Mouse (Mus musculus): ENCODE data around the gene Pafah1b1. TPM values are rescaled to one million over a fixed set of nuclear protein-coding genes. Genes with fewer than 3 reads are reported as not detected.

Gene Pafah1b1
- polyA plus RNA-seq, 1 experiment from 2014 or later, result 47.9 TPM

DNA sequence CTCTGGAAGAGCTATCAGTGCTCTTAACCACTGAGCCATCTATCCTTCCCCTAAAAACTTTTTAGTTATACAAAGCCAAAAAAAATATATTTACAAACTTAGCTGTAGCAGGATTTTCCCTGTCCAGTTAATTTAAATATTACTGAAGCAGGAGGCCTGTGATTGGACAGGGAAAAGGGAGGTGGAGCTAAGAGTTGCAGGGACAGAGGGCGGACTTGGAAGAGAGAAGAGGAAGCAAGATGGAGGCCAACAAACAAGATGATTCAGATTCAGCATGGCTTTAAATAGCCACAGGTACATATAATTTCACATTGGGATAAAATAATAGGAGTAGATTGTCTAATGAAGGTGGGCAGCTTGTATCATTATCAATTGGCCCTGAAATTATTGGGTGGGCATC, 13.8 kb downstream of the Pafah1b1 start:
- no peak overlapping the region for H3K4me3 ChIP-seq
- no peaks in the 10 kb centered on the region for H3K9me3 ChIP-seq
- no peak overlapping the region for H3K9ac ChIP-seq
- H3K4me1 ChIP-seq, result peaks cover 7% of the 10 kb centered on the region; the same call in 1 of the 2 replicates
- no peak overlapping the region for H3K4me2 ChIP-seq
- 97% methylated on average over 1 of the region's 1 CpGs for WGBS
- no peaks in the 10 kb centered on the region for H3K36me3 ChIP-seq (replicated peaks)
- no peak overlapping the region for H3K27ac ChIP-seq
- H3K27me3 ChIP-seq (replicated peaks), result no peaks in the 10 kb centered on the region
- no peak for ATAC-seq (replicated peaks)

DNA sequence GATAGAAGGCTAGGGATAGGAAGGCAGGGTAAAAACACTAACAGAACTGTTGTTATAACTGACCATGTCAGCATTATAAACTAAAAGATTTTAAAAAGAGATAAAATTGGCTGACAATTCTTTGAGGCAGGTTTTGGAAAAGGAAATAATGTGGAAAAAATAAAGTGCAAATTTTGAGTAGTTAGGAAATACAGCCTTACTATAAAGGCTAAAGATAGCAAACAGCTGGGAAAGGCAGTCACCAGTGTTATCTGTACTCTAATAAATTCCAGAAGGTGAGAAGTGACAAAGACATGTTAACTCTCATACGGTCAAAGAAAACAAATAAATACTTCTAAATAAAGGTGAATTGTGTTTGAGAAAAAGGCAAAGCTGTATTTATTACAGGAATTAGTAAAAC, 15.7 kb downstream of the Pafah1b1 start:
- Histone ChIP-seq H3K4me1 (peaks cover 7% of the 10 kb centered on the region; the same call in 1 of the 2 replicates), H3K27me3 (replicated peaks) (no peaks in the 10 kb centered on the region), H3K4me3 (no peak overlapping the region), H3K9me3 (no peaks in the 10 kb centered on the region), H3K9ac (no peak overlapping the region), H3K27ac (no peak overlapping the region), H3K36me3 (replicated peaks) (no peaks in the 10 kb centered on the region), H3K4me2 (no peak overlapping the region)
- no peak for ATAC-seq (replicated peaks)
- 81% methylated on average over 1 of the region's 1 CpGs for WGBS

DNA sequence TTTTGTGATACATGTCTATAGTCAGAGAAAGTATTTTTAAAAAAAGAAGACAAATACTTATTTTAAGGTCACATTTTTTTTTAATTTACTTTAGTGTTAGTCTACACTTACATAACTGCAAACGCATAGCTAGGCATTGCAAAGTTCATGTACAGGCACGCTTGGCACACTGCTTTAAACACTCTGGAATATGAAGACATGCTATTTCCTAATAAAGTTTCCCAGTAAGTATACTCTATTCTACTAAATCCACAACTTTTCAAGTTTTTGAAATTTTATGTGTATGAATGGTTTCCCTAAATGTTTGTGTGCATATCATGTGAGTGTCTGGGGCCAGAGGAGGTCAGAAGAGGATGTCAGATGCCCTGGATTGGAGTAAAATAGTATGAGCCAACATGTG, 20.4 kb downstream of the Pafah1b1 start:
- no peak overlapping the region for H3K4me2 ChIP-seq
- no peak for ATAC-seq (replicated peaks)

DNA sequence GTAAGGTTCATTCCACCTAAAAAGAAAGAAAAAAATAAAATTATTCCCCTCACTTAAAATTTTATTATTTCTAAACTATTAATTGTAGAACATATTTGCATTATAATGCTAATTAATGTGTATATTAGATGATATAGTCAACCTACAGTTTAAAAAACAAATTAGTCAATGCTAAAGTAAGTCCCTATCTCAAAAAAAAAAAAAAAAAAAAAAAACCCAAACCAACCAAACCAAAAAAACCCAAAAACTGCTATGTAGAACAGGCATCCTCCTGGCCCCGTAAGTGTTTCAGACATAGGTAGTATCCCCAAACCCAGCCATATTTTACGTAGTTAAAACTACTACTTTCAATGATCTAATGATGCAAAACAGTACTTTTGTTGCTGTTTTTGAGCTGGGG, 25.0 kb downstream of the Pafah1b1 start:
- no peaks in the 10 kb centered on the region for H3K4me1 ChIP-seq
- no peaks in the 10 kb centered on the region for H3K9me3 ChIP-seq
- no peak for ATAC-seq (replicated peaks)
- no peaks in the 10 kb centered on the region for H3K27me3 ChIP-seq (replicated peaks)
- H3K4me3 ChIP-seq, result no peak overlapping the region
- no peak overlapping the region for H3K9ac ChIP-seq
- H3K36me3 ChIP-seq (replicated peaks), result peaks cover 7% of the 10 kb centered on the region; the same call in 1 of the 2 replicates
- H3K4me2 ChIP-seq, result no peak overlapping the region
- H3K27ac ChIP-seq, result no peak overlapping the region
- 100% methylated on average over 2 of the region's 2 CpGs for WGBS

More for the DNA sequence above, 20.4 kb downstream of the Pafah1b1 start:
- Histone ChIP-seq H3K36me3 (replicated peaks) (no peaks in the 10 kb centered on the region), H3K27ac (no peak overlapping the region), H3K9ac (no peak overlapping the region), H3K9me3 (no peaks in the 10 kb centered on the region), H3K4me3 (no peak overlapping the region), H3K4me1 (no peaks in the 10 kb centered on the region), H3K27me3 (replicated peaks) (no peaks in the 10 kb centered on the region)
- 98% methylated on average over 2 of the region's 2 CpGs for WGBS

DNA sequence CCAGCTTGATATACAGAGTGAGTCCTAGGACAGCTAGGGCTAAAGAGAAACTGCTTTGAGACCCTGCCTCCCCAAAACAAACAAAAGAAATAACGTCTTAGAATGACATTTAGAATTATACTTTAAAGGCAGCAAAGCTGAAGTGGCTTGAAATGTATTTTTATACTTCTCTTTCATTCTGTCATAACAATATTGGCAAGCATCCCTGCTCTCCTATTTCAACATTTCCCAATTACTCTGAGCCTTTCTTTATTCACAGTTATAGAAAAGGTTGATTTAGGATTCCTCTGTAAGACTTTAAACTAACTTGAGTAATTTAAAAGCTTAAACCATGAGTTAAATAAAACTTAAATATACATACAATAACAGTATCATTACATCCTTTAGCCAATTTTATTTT, 32.3 kb downstream of the Pafah1b1 start:
- 74% methylated on average over 1 of the region's 1 CpGs for WGBS
- Histone ChIP-seq H3K27me3 (replicated peaks) (no peaks in the 10 kb centered on the region), H3K9ac (no peak overlapping the region), H3K4me2 (no peak overlapping the region), H3K36me3 (replicated peaks) (peaks cover 12% of the 10 kb centered on the region; the same call in 1 of the 2 replicates), H3K27ac (no peak overlapping the region), H3K4me3 (no peak overlapping the region), H3K9me3 (no peaks in the 10 kb centered on the region), H3K4me1 (no peaks in the 10 kb centered on the region)
- ATAC-seq (replicated peaks), result no peak

DNA sequence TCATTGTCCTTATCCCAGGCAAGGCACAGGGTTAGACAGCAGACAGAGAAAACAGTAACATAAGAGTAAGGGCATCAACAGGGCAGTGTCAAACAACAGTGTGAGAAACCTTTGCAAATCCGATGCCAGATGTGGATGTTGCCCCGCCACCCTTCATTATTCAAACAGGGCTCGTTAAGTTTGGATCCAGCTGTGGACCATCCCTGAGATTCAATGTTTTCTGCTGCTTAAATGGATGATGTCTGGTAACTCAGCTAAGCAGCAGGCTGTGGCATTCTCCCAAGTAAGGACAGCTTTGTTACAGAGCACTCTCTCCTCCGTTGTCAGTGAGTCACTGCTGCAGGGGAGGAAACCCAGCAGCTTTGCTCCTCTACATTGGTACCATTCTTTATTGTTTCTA, 49.3 kb downstream of the Pafah1b1 start:
- Histone ChIP-seq H3K27me3 (replicated peaks) (no peaks in the 10 kb centered on the region), H3K27ac (no peak overlapping the region), H3K9ac (no peak overlapping the region), H3K4me2 (no peak overlapping the region), H3K4me3 (no peak overlapping the region), H3K36me3 (replicated peaks) (peaks cover 38% of the 10 kb centered on the region; the same call in 1 of the 2 replicates), H3K4me1 (no peaks in the 10 kb centered on the region), H3K9me3 (no peaks in the 10 kb centered on the region)
- whole genome bisulfite sequencing, result 76% methylated on average over 4 of the region's 4 CpGs
- no peak for ATAC-seq (replicated peaks)

DNA sequence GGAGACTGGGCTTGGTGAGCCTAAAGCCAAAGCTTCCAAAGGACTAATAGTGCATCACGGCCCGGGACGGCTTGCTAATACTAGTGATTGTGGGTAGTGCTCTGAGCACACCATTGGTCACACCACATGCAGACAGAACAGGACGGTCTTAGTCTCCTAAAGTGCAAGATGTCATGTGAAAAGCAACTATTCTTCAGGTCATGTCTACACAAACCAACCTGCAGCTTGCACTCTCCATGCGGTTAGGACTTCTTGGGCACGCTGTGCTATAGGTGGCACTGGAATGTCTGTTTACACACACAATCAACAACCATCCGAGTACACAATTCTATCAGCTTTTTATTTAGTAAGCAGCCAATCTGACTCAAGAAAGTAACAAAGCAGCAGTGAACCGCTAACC, 49.8 kb downstream of the Pafah1b1 start:
- 96% methylated on average over 8 of the region's 8 CpGs for WGBS
- ATAC-seq (replicated peaks), result no peak
- Histone ChIP-seq H3K36me3 (replicated peaks) (peaks cover 36% of the 10 kb centered on the region; the same call in 1 of the 2 replicates), H3K27me3 (replicated peaks) (no peaks in the 10 kb centered on the region), H3K4me1 (no peaks in the 10 kb centered on the region), H3K4me2 (no peak overlapping the region), H3K4me3 (no peak overlapping the region), H3K27ac (no peak overlapping the region), H3K9me3 (no peaks in the 10 kb centered on the region), H3K9ac (no peak overlapping the region)

DNA sequence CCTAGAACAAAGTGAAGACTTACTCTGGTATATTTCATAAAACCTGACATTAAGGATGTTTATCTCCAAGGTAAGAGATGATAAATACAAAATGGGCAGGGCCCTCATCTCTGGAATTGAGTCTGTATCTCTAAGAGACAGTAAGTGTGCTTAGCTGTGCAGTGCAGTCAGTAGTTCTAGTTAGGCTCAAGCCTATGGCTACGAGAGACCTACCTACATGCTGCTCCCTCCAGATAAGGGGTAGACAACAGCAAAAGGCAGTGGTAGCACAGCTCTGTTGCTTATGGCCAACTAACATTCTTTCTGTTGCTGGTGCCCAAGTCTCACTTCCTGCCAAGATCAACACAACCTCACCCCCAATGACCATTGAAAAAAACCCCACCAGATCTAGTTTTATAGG, 50.9 kb downstream of the Pafah1b1 start:
- 94% methylated on average over 1 of the region's 1 CpGs for WGBS
- Histone ChIP-seq H3K36me3 (replicated peaks) (peaks cover 32% of the 10 kb centered on the region; the same call in 1 of the 2 replicates), H3K9me3 (no peaks in the 10 kb centered on the region), H3K27ac (no peak overlapping the region), H3K4me3 (no peak overlapping the region), H3K4me1 (no peaks in the 10 kb centered on the region), H3K4me2 (no peak overlapping the region), H3K27me3 (replicated peaks) (no peaks in the 10 kb centered on the region), H3K9ac (no peak overlapping the region)
- ATAC-seq (replicated peaks), result no peak

DNA sequence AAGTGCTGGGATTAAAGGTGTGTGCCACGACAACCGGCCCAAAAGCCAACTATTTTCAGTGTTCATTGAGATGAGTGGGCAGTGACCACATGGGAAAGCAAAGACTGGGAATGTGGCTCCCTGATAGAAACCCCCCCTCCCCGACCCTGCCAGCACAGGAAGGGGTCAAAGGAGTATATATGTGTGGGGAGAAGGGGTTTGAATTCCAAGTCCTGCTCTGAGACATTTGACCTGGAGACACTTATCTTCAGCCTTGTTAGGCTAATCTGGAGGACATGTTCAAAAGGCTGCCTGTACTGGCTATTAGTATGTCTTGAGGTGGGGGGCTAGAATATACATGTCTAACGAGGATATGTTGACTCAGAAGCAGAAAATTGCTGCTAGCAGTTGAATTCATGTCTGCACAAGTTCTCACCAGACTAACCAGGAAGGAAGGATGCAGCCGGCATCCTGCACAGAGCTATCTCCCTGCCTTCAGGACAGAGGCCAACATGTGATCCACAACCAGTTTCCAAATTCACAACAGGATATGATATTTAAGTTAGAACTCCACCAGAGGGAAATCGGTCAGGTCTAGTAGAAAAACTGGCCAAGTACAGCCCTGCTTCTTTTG, 51.5 kb downstream of the Pafah1b1 start:
- Histone ChIP-seq H3K36me3 (replicated peaks) (peaks cover 28% of the 10 kb centered on the region; the same call in 1 of the 2 replicates), H3K27ac (no peak overlapping the region), H3K4me1 (no peaks in the 10 kb centered on the region), H3K9ac (no peak overlapping the region), H3K4me3 (no peak overlapping the region), H3K27me3 (replicated peaks) (no peaks in the 10 kb centered on the region), H3K9me3 (no peaks in the 10 kb centered on the region), H3K4me2 (no peak overlapping the region)
- 85% methylated on average over 6 of the region's 6 CpGs for WGBS
- ATAC-seq (replicated peaks), result no peak

DNA sequence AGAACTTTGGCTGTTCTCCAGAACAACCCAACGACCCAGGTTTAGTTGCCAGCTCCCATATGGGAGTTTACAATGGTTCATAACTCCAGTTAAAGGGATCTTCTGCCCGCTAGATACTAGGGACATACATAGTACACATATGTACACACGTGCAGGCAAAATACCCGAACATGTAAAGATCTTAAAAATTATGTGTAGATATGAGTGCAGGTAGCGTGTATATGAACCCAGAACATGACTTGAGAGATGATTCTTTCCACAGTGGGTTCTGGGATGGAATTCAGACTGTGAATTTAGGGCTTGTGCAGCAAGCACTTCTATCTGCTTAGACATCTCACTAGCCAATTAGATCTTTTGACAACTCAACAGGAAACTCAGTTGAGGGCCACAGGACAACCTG, 52.6 kb downstream of the Pafah1b1 start:
- H3K9me3 ChIP-seq, result no peaks in the 10 kb centered on the region
- H3K4me2 ChIP-seq, result no peak overlapping the region
- 91% methylated on average over 5 of the region's 5 CpGs for WGBS
- no peaks in the 10 kb centered on the region for H3K4me1 ChIP-seq
- H3K9ac ChIP-seq, result no peak overlapping the region
- H3K4me3 ChIP-seq, result no peak overlapping the region
- H3K36me3 ChIP-seq (replicated peaks), result peaks cover 35% of the 10 kb centered on the region; the same call in 1 of the 2 replicates
- H3K27ac ChIP-seq, result no peak overlapping the region
- no peak for ATAC-seq (replicated peaks)
- no peaks in the 10 kb centered on the region for H3K27me3 ChIP-seq (replicated peaks)

DNA sequence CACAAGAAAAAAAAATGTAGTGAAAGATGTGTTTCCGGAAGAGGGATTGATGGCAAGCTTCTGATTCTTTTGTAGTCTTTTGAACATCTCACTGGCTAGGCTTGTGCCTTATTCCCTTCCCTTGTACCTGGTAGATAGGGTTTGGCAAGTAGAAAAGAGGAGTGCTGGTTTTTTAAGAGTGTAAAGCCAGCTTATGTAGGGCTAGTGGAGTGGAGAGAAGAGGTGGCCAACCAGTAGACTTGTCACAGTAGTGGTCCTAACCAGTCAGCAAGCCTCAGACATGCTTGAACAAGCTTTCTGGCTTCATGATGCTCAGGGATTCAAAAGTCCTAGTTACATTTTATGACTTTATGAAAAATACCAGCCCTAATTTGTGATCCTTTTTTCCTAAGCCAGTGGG, 53.5 kb downstream of the Pafah1b1 start:
- Histone ChIP-seq H3K36me3 (replicated peaks) (peaks cover 37% of the 10 kb centered on the region; the same call in 1 of the 2 replicates), H3K27me3 (replicated peaks) (no peaks in the 10 kb centered on the region), H3K27ac (no peak overlapping the region), H3K4me3 (no peak overlapping the region), H3K9me3 (no peaks in the 10 kb centered on the region), H3K9ac (no peak overlapping the region), H3K4me1 (no peaks in the 10 kb centered on the region), H3K4me2 (no peak overlapping the region)
- ATAC-seq (replicated peaks), result no peak
- 76% methylated on average over 1 of the region's 1 CpGs for WGBS

DNA sequence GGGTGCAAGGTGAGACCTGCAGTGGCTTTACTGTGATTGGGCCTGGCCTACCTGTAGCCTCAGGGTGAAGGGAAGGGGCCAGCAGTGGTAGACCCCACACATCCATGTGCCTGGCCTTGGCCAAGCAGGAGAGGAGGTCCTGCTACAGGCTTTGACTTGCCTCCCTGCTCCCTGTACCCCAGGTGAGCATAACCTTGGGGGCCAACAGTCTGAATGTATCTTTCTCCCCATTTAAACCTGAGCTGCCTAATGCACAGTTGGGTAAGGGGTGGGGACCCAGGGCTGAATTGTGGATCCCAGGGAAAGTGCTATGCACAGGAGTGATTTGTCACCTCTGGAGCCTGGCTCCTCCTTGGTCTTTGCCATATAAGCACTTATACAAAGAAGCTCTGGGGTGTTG, 54.3 kb downstream of the Pafah1b1 start:
- Histone ChIP-seq H3K9me3 (no peaks in the 10 kb centered on the region), H3K36me3 (replicated peaks) (peaks cover 35% of the 10 kb centered on the region), H3K4me1 (no peaks in the 10 kb centered on the region), H3K4me3 (no peak overlapping the region), H3K9ac (no peak overlapping the region), H3K27me3 (replicated peaks) (no peaks in the 10 kb centered on the region), H3K4me2 (no peak overlapping the region), H3K27ac (no peak overlapping the region)
- ATAC-seq (replicated peaks), result no peak

DNA sequence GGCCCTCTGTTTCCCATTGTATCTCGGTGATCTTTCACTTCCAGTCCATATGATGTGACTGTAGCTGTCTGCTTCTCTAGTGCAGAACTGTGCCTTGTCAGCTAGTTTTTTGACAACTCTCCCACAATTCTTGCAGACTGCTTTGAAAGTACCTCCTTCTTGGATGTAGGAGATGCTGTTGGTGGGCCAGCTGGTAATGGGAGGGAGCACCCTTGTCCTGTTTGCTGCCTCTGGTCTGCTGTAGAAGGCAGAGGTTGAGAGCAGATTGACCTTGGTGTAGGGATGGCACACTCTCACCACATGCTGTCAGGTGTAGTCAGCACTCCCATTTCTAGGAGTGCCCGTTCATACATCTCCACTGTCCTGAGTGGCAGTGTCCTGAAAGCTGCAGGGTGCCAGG, 55.5 kb downstream of the Pafah1b1 start:
- H3K4me1 ChIP-seq, result no peaks in the 10 kb centered on the region
- no peaks in the 10 kb centered on the region for H3K9me3 ChIP-seq
- no peak overlapping the region for H3K27ac ChIP-seq
- H3K9ac ChIP-seq, result no peak overlapping the region
- WGBS, result 91% methylated on average over 2 of the region's 2 CpGs
- H3K4me2 ChIP-seq, result no peak overlapping the region
- ATAC-seq (replicated peaks), result no peak
- no peak overlapping the region for H3K4me3 ChIP-seq
- peaks cover 28% of the 10 kb centered on the region for H3K36me3 ChIP-seq (replicated peaks)
- H3K27me3 ChIP-seq (replicated peaks), result no peaks in the 10 kb centered on the region
